In the genomic region with DNA sequence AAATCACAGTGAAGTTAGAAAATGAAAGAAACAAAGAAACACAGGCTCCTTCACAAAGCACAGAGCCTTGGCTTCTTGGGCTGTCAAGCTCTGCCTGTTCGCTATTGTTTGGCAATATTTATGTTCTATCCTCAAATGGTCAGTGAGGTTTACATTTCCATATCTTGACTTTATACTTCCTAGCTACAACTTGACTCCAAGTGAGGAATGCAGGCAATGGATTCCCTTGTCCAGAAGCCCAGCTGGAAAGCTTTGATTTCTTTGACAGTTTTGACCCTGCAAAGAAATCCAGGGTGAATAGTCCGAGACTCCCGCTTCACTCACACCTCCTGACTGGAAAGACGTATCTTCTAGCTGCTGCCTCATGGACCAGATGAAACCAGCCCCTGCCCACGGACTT, we compare ENCODE assay signal across 14 mouse cellular contexts.
A peak's percentile ranks its signal among the peaks of the same experiment; 100 is the strongest.
DNase-seq lines count a peak whose midpoint lies in the region; ATAC-seq lines count a peak whose summit lies in the region.
"Had no signal": no experiment of that assay in that cellular context is flagged by ENCODE, and none has a peak within 500 bp of the region (broad histone marks: within the 10 kb centered on the region; RNA-seq: fewer than 3 reads in every experiment).

No protein-coding gene starts in this region.

- 37% methylated on average over 5 of the region's 5 CpGs for WGBS in midbrain, embryonic 11.5 days
- 29% methylated on average over 5 of the region's 5 CpGs for WGBS in midbrain, embryonic 16.5 days
- 29% methylated on average over 5 of the region's 5 CpGs for WGBS in kidney, embryonic 14.5 days
- 19% methylated on average over 5 of the region's 5 CpGs for WGBS in stomach, embryonic 14.5 days

- ATAC-seq in midbrain, embryonic 11.5 days (ENCODE audit: low FRiP score), result no peak
- ATAC-seq in midbrain, embryonic 16.5 days, result no peak
- ATAC-seq in kidney, embryonic 14.5 days (ENCODE audit: low FRiP score, low TSS enrichment), result peak; percentile 60
- no peak for ATAC-seq in stomach, embryonic 14.5 days (ENCODE audit: insufficient number of reproducible peaks, insufficient read depth, low FRiP score, low read depth)
- ATAC-seq: forebrain, embryonic 14.5 days; hindbrain, postnatal 0 days; midbrain, embryonic 13.5 days had no signal

- peak; percentile 4 to 7 for DNase-seq in heart, postnatal 10 days
- no peak for DNase-seq in heart, postnatal 36 days
- peak; percentile 87 for DNase-seq in midbrain, embryonic 11.5 days (ENCODE audit: low spot score, missing footprints)
- DNase-seq in layer of hippocampus, adult 11-12 months (ENCODE audit: low spot score), result no peak
- DNase-seq in retina, postnatal 1 day, result no peak
- DNase-seq: adrenal gland, adult 2 months; cerebellum, adult 11-12 months had no signal

- H3K4me2 ChIP-seq in midbrain, embryonic 11.5 days, result no peak overlapping the region
- no peak overlapping the region for H3K4me2 ChIP-seq in midbrain, embryonic 16.5 days (ENCODE audit: low read length)
- H3K4me2 ChIP-seq in kidney, embryonic 14.5 days (replicated peaks; ENCODE audit: low read depth, low read length), result no peak overlapping the region; the same call in 1 of the 2 replicates
- peak overlapping the region; percentile 6; the same call in 1 of the 2 replicates for H3K4me2 ChIP-seq in stomach, embryonic 14.5 days (replicated peaks; ENCODE audit: low read depth, low read length)
- H3K4me2 ChIP-seq: liver, embryonic 11.5 days; midbrain, embryonic 13.5 days had no signal

- H3K9ac ChIP-seq in midbrain, embryonic 11.5 days (ENCODE audit: low read length), result no peak overlapping the region
- no peak overlapping the region for H3K9ac ChIP-seq in midbrain, embryonic 16.5 days (ENCODE audit: low read depth, low read length)
- no peak overlapping the region for H3K9ac ChIP-seq in kidney, embryonic 14.5 days (ENCODE audit: low read depth, low read length)
- H3K9ac ChIP-seq in stomach, embryonic 14.5 days (replicated peaks; ENCODE audit: low read depth, low read length), result no peak overlapping the region
- H3K9ac ChIP-seq: midbrain, embryonic 13.5 days had no signal

- no peak overlapping the region for H3K27ac ChIP-seq in midbrain, embryonic 11.5 days (ENCODE audit: low read depth, low read length)
- no peak overlapping the region for H3K27ac ChIP-seq in midbrain, embryonic 16.5 days (ENCODE audit: low read length)
- peak overlapping the region; percentile 42; the same call in 1 of the 2 replicates for H3K27ac ChIP-seq in kidney, embryonic 14.5 days (ENCODE audit: low read depth, low read length)
- peak overlapping the region; percentile 70 for H3K27ac ChIP-seq in stomach, embryonic 14.5 days (ENCODE audit: low read length)
- H3K27ac ChIP-seq: hindbrain, postnatal 0 days; midbrain, embryonic 13.5 days had no signal

- no peaks in the 10 kb centered on the region for H3K9me3 ChIP-seq in midbrain, embryonic 11.5 days (ENCODE audit: control insufficient read depth, low read length)
- H3K9me3 ChIP-seq in midbrain, embryonic 16.5 days (replicated peaks; ENCODE audit: control insufficient read depth, low read length, poor library complexity, severe bottlenecking), result 0 out of 2 replicates have a peak, but pooled peaks cover 4% of the 10 kb centered on the region
- H3K9me3 ChIP-seq in kidney, embryonic 14.5 days (ENCODE audit: control insufficient read depth, low read length), result no peaks in the 10 kb centered on the region
- no peaks in the 10 kb centered on the region for H3K9me3 ChIP-seq in stomach, embryonic 14.5 days (ENCODE audit: control insufficient read depth, low read depth, low read length)

- H3K4me3 ChIP-seq in midbrain, embryonic 11.5 days (ENCODE audit: low read depth, low read length), result no peak overlapping the region
- no peak overlapping the region for H3K4me3 ChIP-seq in midbrain, embryonic 16.5 days (ENCODE audit: low read depth, low read length)
- no peak overlapping the region for H3K4me3 ChIP-seq in kidney, embryonic 14.5 days (ENCODE audit: low read length)
- no peak overlapping the region for H3K4me3 ChIP-seq in stomach, embryonic 14.5 days (ENCODE audit: low read depth, low read length)
- H3K4me3 ChIP-seq: midbrain, embryonic 13.5 days had no signal

- H3K36me3 ChIP-seq in midbrain, embryonic 11.5 days (ENCODE audit: control insufficient read depth, insufficient read depth, low read length), result no peaks in the 10 kb centered on the region
- H3K36me3 ChIP-seq in midbrain, embryonic 16.5 days (ENCODE audit: control insufficient read depth, insufficient read depth, low read length), result no peaks in the 10 kb centered on the region
- H3K36me3 ChIP-seq in kidney, embryonic 14.5 days (ENCODE audit: control insufficient read depth, insufficient read depth, low read length), result no peaks in the 10 kb centered on the region
- no peaks in the 10 kb centered on the region for H3K36me3 ChIP-seq in stomach, embryonic 14.5 days (ENCODE audit: control insufficient read depth, insufficient read depth, low read length)
- H3K36me3 ChIP-seq: midbrain, embryonic 13.5 days had no signal

- intact Hi-C loops in heart, postnatal 10 days (cut with DNase I), result no loop called here
- intact Hi-C loops in heart, postnatal 36 days (cut with DNase I), result no loop called here

- no peaks in the 10 kb centered on the region for H3K27me3 ChIP-seq in midbrain, embryonic 11.5 days (ENCODE audit: control insufficient read depth, insufficient read depth, low read length)
- H3K27me3 ChIP-seq in midbrain, embryonic 16.5 days (ENCODE audit: control insufficient read depth, insufficient read depth, low read depth, low read length), result no peaks in the 10 kb centered on the region
- no peaks in the 10 kb centered on the region for H3K27me3 ChIP-seq in kidney, embryonic 14.5 days (ENCODE audit: control insufficient read depth, insufficient read depth, low read length)
- no peaks in the 10 kb centered on the region for H3K27me3 ChIP-seq in stomach, embryonic 14.5 days (ENCODE audit: control insufficient read depth, insufficient read depth, low read length)
- H3K27me3 ChIP-seq: midbrain, embryonic 13.5 days had no signal

- peaks cover 6% of the 10 kb centered on the region; the same call in 1 of the 2 replicates for H3K4me1 ChIP-seq in midbrain, embryonic 11.5 days (ENCODE audit: control insufficient read depth, insufficient read depth, low read length)
- H3K4me1 ChIP-seq in midbrain, embryonic 16.5 days (ENCODE audit: control insufficient read depth, insufficient read depth, low read length), result peaks cover 13% of the 10 kb centered on the region
- H3K4me1 ChIP-seq in kidney, embryonic 14.5 days (ENCODE audit: control insufficient read depth, insufficient read depth, low read length), result no peaks in the 10 kb centered on the region
- 0 out of 2 replicates have a peak, but pooled peaks cover 4% of the 10 kb centered on the region for H3K4me1 ChIP-seq in stomach, embryonic 14.5 days (ENCODE audit: control insufficient read depth, insufficient read depth, low read length)

Comparison
In these comparisons a context has a peak if more than half of its experiments do, and no peak if none do; other contexts are left out.
1. DNase-seq: peak in heart, postnatal 10 days (2 of 2) and midbrain, embryonic 11.5 days (single experiment); none in heart, postnatal 36 days (0 of 2), layer of hippocampus, adult 11-12 months (single experiment) and retina, postnatal 1 day (single experiment).
2. H3K27ac ChIP-seq: peak in kidney, embryonic 14.5 days (single experiment) and stomach, embryonic 14.5 days (single experiment); none in midbrain, embryonic 11.5 days (single experiment) and midbrain, embryonic 16.5 days (single experiment).